Mouse (Mus musculus) lung, postnatal 0 days (tissue): ENCODE measurements around the gene Kcnk13.

Experiments
- CTCF ChIP-seq: IDR thresholded peaks from 2 replicates; pipeline ENCODE4 v1.5.1; 2016; ENCODE audit warnings: antibody characterized with exemption, mild to moderate bottlenecking
- EP300 ChIP-seq: IDR thresholded peaks from 2 replicates; pipeline ENCODE4 v1.6.1; 2016; ENCODE audit warnings: antibody characterized with exemption, mild to moderate bottlenecking, control low read depth

GRCm38 (mm10) chr12:100061071-100061470, 96.8 kb downstream of the Kcnk13 start:
- TF ChIP-seq EP300 (no peak), CTCF (no peak)
